In the genomic region with DNA sequence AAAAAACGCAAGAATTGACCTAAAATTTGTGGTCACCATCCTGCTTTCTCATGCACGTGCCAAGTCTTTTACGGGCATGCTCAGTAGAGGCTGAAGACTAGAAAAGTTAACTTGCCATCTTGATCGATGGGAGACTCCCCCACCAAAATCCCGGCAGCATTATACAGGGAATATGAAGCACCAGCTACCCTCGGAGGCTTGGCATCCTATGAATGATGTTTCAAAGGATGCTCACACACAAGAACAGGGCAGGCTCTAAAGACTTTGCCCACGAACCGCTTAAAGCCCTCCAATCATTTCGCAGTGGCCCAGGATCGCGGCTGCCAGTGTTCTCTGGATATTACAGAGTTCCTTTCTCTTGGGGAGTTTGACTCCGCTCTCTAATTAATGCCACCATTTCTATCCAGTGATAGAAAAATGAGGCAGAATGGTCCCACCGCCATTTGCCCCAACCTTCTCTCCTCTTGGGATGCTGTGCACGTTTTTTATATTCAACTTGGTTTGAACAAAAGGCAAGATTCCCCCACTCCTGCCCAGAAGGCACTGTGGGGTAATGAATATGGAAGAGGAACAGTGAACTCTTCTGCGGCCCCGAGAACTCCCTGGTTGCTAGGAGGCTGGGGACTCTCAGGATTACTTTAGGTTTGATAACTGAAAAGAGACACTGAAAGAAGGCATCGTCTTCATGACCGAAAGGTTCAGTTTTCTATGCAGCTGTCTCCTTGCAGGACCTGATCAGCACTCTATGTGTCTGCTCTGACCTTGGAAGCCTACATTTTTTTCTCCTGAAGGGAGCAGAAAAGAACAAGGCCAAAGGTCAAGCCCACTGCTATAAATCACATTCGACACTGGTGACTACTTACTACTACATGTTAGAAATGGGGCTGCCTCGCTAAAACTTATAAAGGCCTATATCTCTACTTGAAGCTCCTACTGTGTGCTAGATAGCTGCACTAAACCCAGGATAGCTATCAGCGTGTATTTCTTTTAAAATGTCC, we compare ENCODE assay signal across 16 mouse cellular contexts.
A peak's percentile ranks its signal among the peaks of the same experiment; 100 is the strongest.
DNase-seq lines count a peak whose midpoint lies in the region; ATAC-seq and TF ChIP-seq lines count a peak whose summit lies in the region.
"Had no signal": no experiment of that assay in that cellular context is flagged by ENCODE, and none has a peak within 500 bp of the region (broad histone marks: within the 10 kb centered on the region; RNA-seq: fewer than 3 reads in every experiment).

No protein-coding gene starts in this region.

- H3K4me2 ChIP-seq in hindbrain, embryonic 13.5 days = peak overlapping the region; percentile 96
- peak overlapping the region; percentile 98 for H3K4me2 ChIP-seq in midbrain, embryonic 14.5 days (ENCODE audit: low read length)
- H3K4me2 ChIP-seq: embryonic facial prominence, embryonic 15.5 days; limb, embryonic 15.5 days had no signal

- no peaks in the 10 kb centered on the region for H3K36me3 ChIP-seq in hindbrain, embryonic 13.5 days
- H3K36me3 ChIP-seq in midbrain, embryonic 14.5 days (ENCODE audit: control insufficient read depth, insufficient read depth, low read length) = no peaks in the 10 kb centered on the region
- H3K36me3 ChIP-seq: embryonic facial prominence, embryonic 15.5 days; limb, embryonic 15.5 days had no signal

- no peak overlapping the region for H3K27ac ChIP-seq in left cerebral cortex, adult 2 months
- peak overlapping the region; percentile 67 for H3K27ac ChIP-seq in hindbrain, embryonic 13.5 days
- H3K27ac ChIP-seq in midbrain, embryonic 14.5 days (replicated peaks; ENCODE audit: low read depth, low read length) = peak overlapping the region; percentile 75
- H3K27ac ChIP-seq: embryonic facial prominence, embryonic 15.5 days; limb, embryonic 15.5 days had no signal

- 20% methylated on average over 21 of the region's 21 CpGs for WGBS in hindbrain, embryonic 13.5 days
- WGBS in midbrain, embryonic 14.5 days = 16% methylated on average over 21 of the region's 21 CpGs

- intact Hi-C loops in left cerebral cortex, adult 2 months (cut with DNase I) = loop anchor here (5.0 kb wide), 3 partner anchors 252 to 542 kb away; no protein-coding TSS in a partner anchor
- intact Hi-C loops in heart, postnatal 36 days (cut with DNase I) = loop anchor here (5.0 kb wide), 2 partner anchors 68 to 83 kb away; no protein-coding TSS in a partner anchor

- ATAC-seq in hindbrain, embryonic 13.5 days (ENCODE audit: low FRiP score) = no peak
- ATAC-seq in midbrain, embryonic 14.5 days (ENCODE audit: low FRiP score, low TSS enrichment) = no peak
- ATAC-seq in activated CD4-positive, CD25-positive, alpha-beta regulatory T cell, adult 4 months = no peak
- ATAC-seq: lung, postnatal 0 days had no signal

- peaks cover 66% of the 10 kb centered on the region for H3K4me1 ChIP-seq in hindbrain, embryonic 13.5 days (replicated peaks)
- peaks cover 62% of the 10 kb centered on the region for H3K4me1 ChIP-seq in midbrain, embryonic 14.5 days (ENCODE audit: control insufficient read depth, insufficient read depth, low read length)

- H3K9ac ChIP-seq in hindbrain, embryonic 13.5 days = peak overlapping the region; percentile 53
- H3K9ac ChIP-seq in midbrain, embryonic 14.5 days (replicated peaks; ENCODE audit: low read length) = peak overlapping the region; percentile 100
- H3K9ac ChIP-seq: embryonic facial prominence, embryonic 15.5 days; limb, embryonic 15.5 days had no signal

- no peak for TF ChIP-seq CTCF in left cerebral cortex, adult 2 months (IDR thresholded peaks at IDR 0.05)

- no peaks in the 10 kb centered on the region for H3K9me3 ChIP-seq in hindbrain, embryonic 13.5 days
- no peaks in the 10 kb centered on the region for H3K9me3 ChIP-seq in midbrain, embryonic 14.5 days (ENCODE audit: control insufficient read depth, low read length)
- H3K9me3 ChIP-seq: embryonic facial prominence, embryonic 15.5 days; limb, embryonic 15.5 days had no signal

- DNase-seq in left cerebral cortex, adult 2 months (ENCODE audit: extremely low spot score in 1 of 2, low spot score in 2 of 2) = no peak
- DNase-seq in left cerebral cortex, adult 8-10 months (ENCODE audit: low spot score in 2 of 2) = no peak
- DNase-seq in midbrain, embryonic 14.5 days = peak; percentile 74
- DNase-seq in spleen, postnatal 14 days (ENCODE audit: low spot score in 2 of 2) = no peak
- no peak for DNase-seq in natural killer cell, adult 2 months (ENCODE audit: low spot score in 2 of 2)
- no peak for DNase-seq in heart, postnatal 36 days
- DNase-seq: adrenal gland, postnatal 14 days; cerebellum, adult 18-20 months; gastrocnemius, postnatal 25 days; kidney, adult 18-20 months; layer of hippocampus, adult 9-11 months had no signal

- H3K4me3 ChIP-seq in left cerebral cortex, adult 2 months = 0 out of 2 replicates have a peak overlapping the region, but pooled peaks have one; percentile 14
- peak overlapping the region; percentile 92 for H3K4me3 ChIP-seq in hindbrain, embryonic 13.5 days
- peak overlapping the region; percentile 89 for H3K4me3 ChIP-seq in midbrain, embryonic 14.5 days (replicated peaks; ENCODE audit: low read depth, low read length)
- H3K4me3 ChIP-seq: embryonic facial prominence, embryonic 15.5 days; limb, embryonic 15.5 days had no signal

- no peaks in the 10 kb centered on the region for H3K27me3 ChIP-seq in hindbrain, embryonic 13.5 days
- H3K27me3 ChIP-seq in midbrain, embryonic 14.5 days (ENCODE audit: control insufficient read depth, insufficient read depth, low read length) = no peaks in the 10 kb centered on the region
- H3K27me3 ChIP-seq: embryonic facial prominence, embryonic 15.5 days; limb, embryonic 15.5 days had no signal

Comparison
In these comparisons a context has a peak if more than half of its experiments do, and no peak if none do; other contexts are left out.
1. H3K4me3 ChIP-seq: peak in every context shown above with its lines; median percentile 92 in hindbrain, embryonic 13.5 days; 89 in midbrain, embryonic 14.5 days; 14 in left cerebral cortex, adult 2 months.